Mouse (Mus musculus) heart, embryonic 16.5 days (tissue): ENCODE results near the gene 4933402J07Rik. TPM values are rescaled to one million over a fixed set of nuclear protein-coding genes. Genes with fewer than 3 reads are reported as not detected.

Experiments
- ATAC-seq: fragments of 200-750 bp; cut with Nextera tagmentation; replicated peaks from 2 replicates; pipeline ENCODE4 v1.8.0; 2017; ENCODE audit warnings: moderate number of reproducible peaks; ENCODE audit not compliant: insufficient read depth, low FRiP score; ENCODE audit errors: extremely low read depth
- H3K27ac ChIP-seq: fragments of 300-500 bp; sonication (generic); 2 replicates; pipeline ENCODE4 v1.5.1; 2014; ENCODE audit warnings: mild to moderate bottlenecking, low read length, control low read depth, moderate library complexity
- H3K27me3 ChIP-seq: fragments of 300-500 bp; sonication (generic); 2 replicates; pipeline ENCODE4 v1.6.1; 2014; ENCODE audit warnings: low read length, mixed read lengths; ENCODE audit not compliant: control insufficient read depth, insufficient read depth
- H3K36me3 ChIP-seq: fragments of 300-500 bp; sonication (generic); 2 replicates; pipeline ENCODE4 v1.6.1; 2014; ENCODE audit not compliant: control insufficient read depth, insufficient read depth
- H3K4me1 ChIP-seq: fragments of 300-500 bp; sonication (generic); 2 replicates; pipeline ENCODE4 v1.6.1; 2014; ENCODE audit warnings: low read length, mixed read lengths; ENCODE audit not compliant: control insufficient read depth, insufficient read depth
- H3K4me2 ChIP-seq: fragments of 300-500 bp; sonication (generic); 2 replicates; pipeline ENCODE4 v1.6.1; 2014; ENCODE audit warnings: low read depth, mild to moderate bottlenecking, control low read depth, low read length
- H3K4me3 ChIP-seq: fragments of 300-500 bp; sonication (generic); 2 replicates; pipeline ENCODE4 v1.5.1; 2014; ENCODE audit warnings: mild to moderate bottlenecking, control low read depth, low read length
- H3K9ac ChIP-seq: fragments of 300-500 bp; sonication (generic); 2 replicates; pipeline ENCODE4 v1.6.1; 2014; ENCODE audit warnings: low read length, control low read depth
- H3K9me3 ChIP-seq: fragments of 300-500 bp; sonication (generic); replicated peaks from 2 replicates; pipeline ENCODE4 v1.6.1; 2016; ENCODE audit warnings: low read length; ENCODE audit not compliant: control insufficient read depth
- WGBS: fragments of 180-500 bp; shearing (Covaris S2); extraction: QIAGEN DNeasy Blood & Tissue Kit; methylation state at CpG from one replicate; pipeline ENCODE4 v1.1.7; 2014; 5-methylcytosine and 5-hydroxymethylcytosine counted together
- polyA plus RNA-seq: library from polyadenylated mRNA; unstranded; fragments of >200 nt; fragmentation: Nextera tagmentation; extraction: Ambion mirVana; gene quantifications from 2 replicates; pipeline ENCODE4 v1.2.1, GENCODE M21; 2015

Gene 4933402J07Rik
- polyA plus RNA-seq, 1 experiment from 2014 or later: not detected

GRCm38 (mm10) chr8:87609651-87610192 lies 46.1 kb downstream of the 4933402J07Rik start:
- no peak for ATAC-seq
- 90% methylated on average over 4 of the region's 4 CpGs for WGBS
- no peaks in the 10 kb centered on the region for H3K9me3 ChIP-seq

DNA sequence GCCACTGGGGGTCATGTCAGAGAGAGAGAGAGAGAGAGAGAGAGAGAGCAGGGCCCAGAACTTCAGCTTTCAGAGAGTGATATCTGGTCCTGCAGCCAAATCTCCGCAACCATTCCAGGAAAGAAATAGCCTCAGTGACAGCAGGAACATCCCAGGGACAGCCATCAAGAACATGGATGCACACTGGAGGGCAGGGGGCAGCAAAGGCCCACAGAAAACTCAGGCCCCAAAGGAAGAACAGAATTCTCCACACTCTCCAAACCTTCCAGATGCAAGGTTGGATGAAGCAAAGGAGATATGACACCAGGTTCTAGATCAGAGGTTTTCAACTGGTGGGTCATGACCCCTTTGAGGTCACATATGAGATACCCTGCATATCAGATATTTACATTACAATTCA lies 50.0 kb downstream of the 4933402J07Rik start:
- no peak overlapping the region for H3K9ac ChIP-seq
- 88% methylated on average over 1 of the region's 1 CpGs for WGBS
- H3K27ac ChIP-seq: no peak overlapping the region
- H3K4me1 ChIP-seq: no peaks in the 10 kb centered on the region
- peaks cover 12% of the 10 kb centered on the region for H3K27me3 ChIP-seq
- H3K9me3 ChIP-seq: no peaks in the 10 kb centered on the region
- H3K36me3 ChIP-seq: no peaks in the 10 kb centered on the region
- H3K4me3 ChIP-seq: no peak overlapping the region
- H3K4me2 ChIP-seq: no peak overlapping the region
- no peak for ATAC-seq

More at GRCm38 (mm10) chr8:87609651-87610192, 46.1 kb downstream of the 4933402J07Rik start:
- Histone ChIP-seq H3K27ac (no peak overlapping the region), H3K4me2 (no peak overlapping the region), H3K36me3 (no peaks in the 10 kb centered on the region), H3K9ac (no peak overlapping the region), H3K27me3 (peaks cover 4% of the 10 kb centered on the region; the same call in 1 of the 2 replicates), H3K4me3 (no peak overlapping the region), H3K4me1 (no peaks in the 10 kb centered on the region)

DNA sequence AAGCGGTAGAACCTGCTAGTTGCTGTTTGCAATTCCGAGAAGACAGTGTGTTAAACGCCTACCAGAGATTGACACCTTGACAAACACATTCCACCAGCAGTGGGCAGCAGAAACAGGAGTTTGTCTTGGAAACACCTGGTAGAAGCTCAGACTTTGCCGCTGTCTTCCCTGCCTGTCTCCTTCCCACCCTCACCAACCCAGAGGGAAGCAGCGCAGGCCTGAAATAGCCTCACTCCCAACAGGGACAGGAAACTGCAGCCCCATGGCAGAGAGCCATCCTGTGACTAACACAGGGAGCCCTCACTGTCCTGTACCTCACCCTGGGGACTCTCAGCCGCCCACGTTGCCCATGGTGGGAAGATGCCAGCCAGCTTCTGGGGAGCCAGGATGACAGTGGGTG lies 55.5 kb downstream of the 4933402J07Rik start:
- H3K4me2 ChIP-seq: no peak overlapping the region
- no peaks in the 10 kb centered on the region for H3K36me3 ChIP-seq
- no peaks in the 10 kb centered on the region for H3K9me3 ChIP-seq
- 31% methylated on average over 7 of the region's 7 CpGs for WGBS
- no peak overlapping the region for H3K4me3 ChIP-seq
- H3K4me1 ChIP-seq: peaks cover 3% of the 10 kb centered on the region; the same call in 1 of the 2 replicates
- H3K27ac ChIP-seq: no peak overlapping the region
- ATAC-seq: no peak
- H3K27me3 ChIP-seq: peaks cover 8% of the 10 kb centered on the region
- no peak overlapping the region for H3K9ac ChIP-seq

DNA sequence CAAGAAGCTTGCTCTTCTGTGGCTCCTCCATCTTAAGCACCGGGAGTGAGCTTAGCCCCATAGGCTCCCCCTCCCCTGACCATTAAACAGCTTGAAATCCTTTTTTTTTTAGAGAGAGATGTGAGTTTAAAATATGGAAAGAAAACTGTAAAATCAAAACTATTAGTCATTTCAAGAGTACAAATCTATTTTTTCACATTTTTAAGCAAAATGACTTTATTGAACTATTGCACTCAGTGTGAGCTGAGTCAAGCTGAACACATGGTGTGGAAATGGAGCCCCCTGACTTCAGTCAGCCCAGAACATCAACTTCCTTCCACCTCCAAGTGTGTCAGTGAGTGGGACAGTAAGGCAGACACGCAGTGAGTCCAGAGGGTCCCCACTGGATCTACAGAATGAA lies 55.9 kb downstream of the 4933402J07Rik start:
- Histone ChIP-seq H3K27me3 (peaks cover 8% of the 10 kb centered on the region), H3K4me3 (no peak overlapping the region), H3K4me1 (peaks cover 3% of the 10 kb centered on the region; the same call in 1 of the 2 replicates), H3K36me3 (no peaks in the 10 kb centered on the region), H3K9me3 (no peaks in the 10 kb centered on the region), H3K27ac (no peak overlapping the region), H3K4me2 (no peak overlapping the region), H3K9ac (no peak overlapping the region)
- no peak for ATAC-seq
- 70% methylated on average over 2 of the region's 2 CpGs for WGBS

GRCm38 (mm10) chr8:87620225-87620624 lies 56.6 kb downstream of the 4933402J07Rik start:
- peaks cover 3% of the 10 kb centered on the region; the same call in 1 of the 2 replicates for H3K4me1 ChIP-seq
- 70% methylated on average over 6 of the region's 6 CpGs for WGBS
- H3K36me3 ChIP-seq: no peaks in the 10 kb centered on the region
- ATAC-seq: no peak
- H3K27ac ChIP-seq: no peak overlapping the region
- no peak overlapping the region for H3K4me2 ChIP-seq
- no peak overlapping the region for H3K4me3 ChIP-seq
- no peaks in the 10 kb centered on the region for H3K9me3 ChIP-seq
- H3K9ac ChIP-seq: no peak overlapping the region
- H3K27me3 ChIP-seq: peaks cover 8% of the 10 kb centered on the region

GRCm38 (mm10) chr8:87621181-87621580 lies 57.5 kb downstream of the 4933402J07Rik start:
- Histone ChIP-seq H3K27me3 (peaks cover 4% of the 10 kb centered on the region; the same call in 1 of the 2 replicates), H3K4me2 (no peak overlapping the region), H3K9me3 (no peaks in the 10 kb centered on the region)

GRCm38 (mm10) chr8:87629656-87630055 lies 66.0 kb downstream of the 4933402J07Rik start:
- Histone ChIP-seq H3K4me1 (no peaks in the 10 kb centered on the region), H3K9ac (no peak overlapping the region), H3K9me3 (no peaks in the 10 kb centered on the region), H3K4me3 (no peak overlapping the region), H3K4me2 (no peak overlapping the region), H3K27me3 (no peaks in the 10 kb centered on the region; the same call in 1 of the 2 replicates), H3K27ac (no peak overlapping the region), H3K36me3 (no peaks in the 10 kb centered on the region)
- no peak for ATAC-seq
- 53% methylated on average over 6 of the region's 6 CpGs for WGBS

More at GRCm38 (mm10) chr8:87621181-87621580, 57.5 kb downstream of the 4933402J07Rik start:
- WGBS: 83% methylated on average over 11 of the region's 12 CpGs
- Histone ChIP-seq H3K4me1 (peaks cover 3% of the 10 kb centered on the region; the same call in 1 of the 2 replicates), H3K9ac (no peak overlapping the region), H3K36me3 (no peaks in the 10 kb centered on the region), H3K4me3 (no peak overlapping the region), H3K27ac (no peak overlapping the region)
- no peak for ATAC-seq

DNA sequence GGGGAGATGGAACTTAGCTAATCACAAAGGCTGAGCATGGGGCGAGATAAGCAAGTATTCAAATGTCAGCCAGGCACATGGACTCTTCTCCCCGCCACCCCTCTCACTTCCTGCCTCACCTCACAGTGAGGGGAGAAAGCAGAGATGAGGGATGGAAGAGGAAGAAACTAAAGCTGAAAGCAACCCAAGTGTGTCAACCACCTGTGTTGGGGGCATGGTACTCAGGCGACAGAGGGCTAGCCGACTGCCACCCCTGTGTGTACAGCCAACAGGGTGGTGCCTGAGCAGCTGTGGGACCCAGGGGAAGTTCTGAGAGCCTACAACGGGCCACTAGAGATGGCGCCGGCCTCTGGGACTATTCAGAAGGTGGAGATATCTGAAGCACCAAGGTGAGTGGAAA lies 68.1 kb downstream of the 4933402J07Rik start:
- no peak for ATAC-seq
- H3K27me3 ChIP-seq: no peaks in the 10 kb centered on the region; the same call in 1 of the 2 replicates
- H3K9ac ChIP-seq: no peak overlapping the region

DNA sequence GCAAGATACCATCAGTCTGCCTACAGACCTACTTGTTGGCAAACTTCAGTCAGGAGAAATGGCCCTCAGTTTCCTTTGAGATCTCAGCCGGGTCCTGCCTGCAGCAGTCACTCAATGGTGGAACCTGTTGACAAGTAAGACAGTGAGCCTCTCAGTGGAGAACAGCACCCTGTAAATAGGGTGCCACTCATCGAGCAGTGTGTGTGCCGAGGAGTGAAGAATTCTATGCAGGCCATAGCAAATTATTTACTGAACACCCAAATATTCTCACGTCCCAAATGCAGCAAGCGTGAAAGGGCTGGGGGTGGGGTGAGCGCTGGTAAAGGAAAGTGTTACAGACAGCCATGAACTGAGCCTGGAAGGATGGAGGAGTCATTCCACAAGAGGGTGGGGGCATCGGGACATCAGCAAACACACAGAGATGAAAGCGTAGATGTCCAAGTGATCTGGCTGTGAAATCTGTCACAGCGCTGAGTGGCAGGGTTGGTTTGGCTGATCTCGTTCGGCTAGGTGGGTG lies 72.6 kb downstream of the 4933402J07Rik start:
- Histone ChIP-seq H3K4me2 (no peak overlapping the region), H3K4me1 (no peaks in the 10 kb centered on the region), H3K27me3 (no peaks in the 10 kb centered on the region), H3K27ac (no peak overlapping the region), H3K9me3 (no peaks in the 10 kb centered on the region), H3K4me3 (no peak overlapping the region), H3K36me3 (no peaks in the 10 kb centered on the region), H3K9ac (no peak overlapping the region)
- 68% methylated on average over 11 of the region's 11 CpGs for WGBS
- ATAC-seq: no peak

More for the DNA sequence above, 68.1 kb downstream of the 4933402J07Rik start:
- H3K4me2 ChIP-seq: no peak overlapping the region
- H3K4me1 ChIP-seq: no peaks in the 10 kb centered on the region
- WGBS: 60% methylated on average over 7 of the region's 7 CpGs
- no peaks in the 10 kb centered on the region for H3K36me3 ChIP-seq
- no peaks in the 10 kb centered on the region for H3K9me3 ChIP-seq
- no peak overlapping the region for H3K4me3 ChIP-seq
- H3K27ac ChIP-seq: no peak overlapping the region
